Mouse (Mus musculus) G1E (cell line): ENCODE results near the gene Slc25a26. TPM values are rescaled to one million over a fixed set of nuclear protein-coding genes. Genes with fewer than 3 reads are reported as not detected.

ENCODE experiments used
- ATAC-seq: 2 replicates; pipeline ENCODE4 v1.8.0; 2016; ENCODE audit warnings: mild to moderate bottlenecking; ENCODE audit not compliant: insufficient number of reproducible peaks, poor library complexity, low FRiP score, severe bottlenecking; ENCODE audit errors: extremely low read depth
- DNase-seq: peaks from one replicate; pipeline ENCODE4 v3.0.0; 2012; ENCODE audit warnings: low spot score
- H3K27me3 ChIP-seq: 2 replicates; pipeline ENCODE4 v1.6.1; 2012; ENCODE audit warnings: mild to moderate bottlenecking, low read length, inconsistent platforms; ENCODE audit not compliant: insufficient read depth
- H3K36me3 ChIP-seq: replicated peaks from 2 replicates; pipeline ENCODE3; 2012; ENCODE audit warnings: mild to moderate bottlenecking, inconsistent platforms
- H3K4me1 ChIP-seq: 2 replicates; pipeline ENCODE4 v1.6.1; 2012; ENCODE audit warnings: low read depth, low read length, inconsistent platforms, mixed read lengths; ENCODE audit not compliant: insufficient read depth
- H3K4me3 ChIP-seq: 2 replicates; pipeline ENCODE4 v1.5.1; 2012; ENCODE audit warnings: low read depth, mild to moderate bottlenecking, inconsistent platforms, low read length, moderate library complexity, mixed read lengths
- H3K9me3 ChIP-seq: replicated peaks from 2 replicates; pipeline ENCODE4 v1.6.1; 2012; ENCODE audit warnings: inconsistent platforms
- CTCF ChIP-seq: IDR thresholded peaks from 2 replicates; pipeline ENCODE4 v1.5.1; 2012; ENCODE audit warnings: low read depth, low read length, inconsistent platforms, mixed read lengths
- GATA1 ChIP-seq: IDR thresholded peaks from 2 replicates; pipeline ENCODE4 v1.6.1; 2012; ENCODE audit warnings: borderline replicate concordance, low read length, inconsistent platforms, mixed read lengths
- GATA2 ChIP-seq: IDR thresholded peaks from 2 replicates; pipeline ENCODE4 v1.6.1; 2012; ENCODE audit warnings: low read depth, low read length, inconsistent platforms, borderline replicate concordance
- POLR2AphosphoS5 ChIP-seq: IDR thresholded peaks from 2 replicates; pipeline ENCODE4 v1.6.1; 2012; ENCODE audit warnings: low read depth, low read length, inconsistent platforms; ENCODE audit not compliant: insufficient replicate concordance
- TAL1 ChIP-seq: conservative IDR thresholded peaks from 2 replicates; pipeline ENCODE4 v1.6.1; 2012; ENCODE audit warnings: low read depth, low read length, inconsistent platforms, mixed read lengths
- polyA plus RNA-seq: library from polyadenylated mRNA; stranded (reverse); fragments of >175 nt; gene quantifications from 2 replicates; pipeline ENCODE4 v1.2.3, GENCODE M21; 2012
- total RNA-seq, 2 experiments: library from RNA; stranded (forward) in 1 of 2; stranded (reverse) in 1 of 2; fragments of 200-1000 nt in 1 of 2; fragments of >200 nt in 1 of 2; fragmentation: Nextera tagmentation in 1 of 2; gene quantifications; 2 replicates each; pipeline ENCODE4 v1.2.3; 2014 to 2017

The Slc25a26 gene
- total and polyA plus RNA-seq, 3 experiments: 3.3 to 11.8 (median 7.0) TPM

GRCm38 (mm10) chr6:94563203-94563940 is 63.2 kb downstream of the Slc25a26 start:
- Histone ChIP-seq H3K9me3 (no peaks in the 10 kb centered on the region), H3K4me1 (0 out of 2 replicates have a peak, but pooled peaks cover 2% of the 10 kb centered on the region), H3K36me3 (peaks cover 31% of the 10 kb centered on the region), H3K27me3 (no peaks in the 10 kb centered on the region), H3K4me3 (no peak overlapping the region)
- no peak for TF ChIP-seq POLR2AphosphoS5
- TF ChIP-seq TAL1: no peak
- no peak for TF ChIP-seq CTCF
- no peak for TF ChIP-seq GATA1
- TF ChIP-seq GATA2: no peak
- ATAC-seq (no peak), DNase-seq (no peak)

- Histone ChIP-seq H3K27me3 (no peaks in the 10 kb centered on the region), H3K4me3 (no peak overlapping the region), H3K4me1 (0 out of 2 replicates have a peak, but pooled peaks cover 2% of the 10 kb centered on the region), H3K9me3 (no peaks in the 10 kb centered on the region), H3K36me3 (peaks cover 19% of the 10 kb centered on the region)
- DNase-seq (no peak), ATAC-seq (no peak)
- TF ChIP-seq TAL1 (no peak), GATA1 (no peak), POLR2AphosphoS5 (no peak), CTCF (no peak), GATA2 (no peak)
Observed at GRCm38 (mm10) chr6:94565766-94566165, 65.6 kb downstream of the Slc25a26 start.

GRCm38 (mm10) chr6:94568040-94568439 is 67.9 kb downstream of the Slc25a26 start:
- Histone ChIP-seq H3K4me3 (no peak overlapping the region), H3K9me3 (no peaks in the 10 kb centered on the region), H3K36me3 (peaks cover 14% of the 10 kb centered on the region), H3K27me3 (no peaks in the 10 kb centered on the region), H3K4me1 (0 out of 2 replicates have a peak, but pooled peaks cover under 1% of the 10 kb centered on the region)
- no peak for ATAC-seq
- no peak for TF ChIP-seq GATA2
- TF ChIP-seq CTCF: no peak
- TF ChIP-seq TAL1: no peak
- TF ChIP-seq POLR2AphosphoS5: no peak
- no peak for TF ChIP-seq GATA1
- no peak for DNase-seq

- no peak for ATAC-seq
- no peak for TF ChIP-seq TAL1
- TF ChIP-seq GATA2: no peak
Observed at GRCm38 (mm10) chr6:94575526-94576166, 75.5 kb downstream of the Slc25a26 start.

GRCm38 (mm10) chr6:94577991-94578390 is 77.9 kb downstream of the Slc25a26 start:
- H3K9me3 ChIP-seq: no peaks in the 10 kb centered on the region
- no peak overlapping the region for H3K4me3 ChIP-seq
- H3K36me3 ChIP-seq: peaks cover 54% of the 10 kb centered on the region
- no peak for TF ChIP-seq GATA1
- TF ChIP-seq TAL1: no peak
- no peak for TF ChIP-seq POLR2AphosphoS5
- TF ChIP-seq GATA2: no peak
- no peak for TF ChIP-seq CTCF
- DNase-seq: no peak
- H3K4me1 ChIP-seq: no peaks in the 10 kb centered on the region
- ATAC-seq: no peak
- H3K27me3 ChIP-seq: no peaks in the 10 kb centered on the region

More at GRCm38 (mm10) chr6:94575526-94576166, 75.5 kb downstream of the Slc25a26 start:
- no peaks in the 10 kb centered on the region for H3K27me3 ChIP-seq
- peaks cover 39% of the 10 kb centered on the region for H3K36me3 ChIP-seq
- DNase-seq: no peak
- no peak overlapping the region for H3K4me3 ChIP-seq
- no peaks in the 10 kb centered on the region for H3K9me3 ChIP-seq
- no peaks in the 10 kb centered on the region for H3K4me1 ChIP-seq

- H3K4me1 ChIP-seq: no peaks in the 10 kb centered on the region
- ATAC-seq (no peak), DNase-seq (no peak)
Observed at GRCm38 (mm10) chr6:94582055-94582454, 81.9 kb downstream of the Slc25a26 start.

More at GRCm38 (mm10) chr6:94582055-94582454, 81.9 kb downstream of the Slc25a26 start:
- TF ChIP-seq GATA1: no peak
- TF ChIP-seq TAL1: no peak
- no peak for TF ChIP-seq CTCF
- no peak for TF ChIP-seq POLR2AphosphoS5
- no peak for TF ChIP-seq GATA2
- Histone ChIP-seq H3K9me3 (no peaks in the 10 kb centered on the region), H3K4me3 (no peak overlapping the region), H3K36me3 (peaks cover 48% of the 10 kb centered on the region), H3K27me3 (no peaks in the 10 kb centered on the region)
